Mouse (Mus musculus) ES-Bruce4 (cell line): ENCODE measurements around the gene Trim39.

ENCODE experiments used
- CTCF ChIP-seq: IDR thresholded peaks from one replicate; pipeline ENCODE4 v1.8.1; 2011; ENCODE audit warnings: low read depth, low read length
- POLR2A ChIP-seq: IDR thresholded peaks from one replicate; pipeline ENCODE4 v1.8.1; 2011; ENCODE audit warnings: low read length; ENCODE audit not compliant: insufficient read depth

DNA sequence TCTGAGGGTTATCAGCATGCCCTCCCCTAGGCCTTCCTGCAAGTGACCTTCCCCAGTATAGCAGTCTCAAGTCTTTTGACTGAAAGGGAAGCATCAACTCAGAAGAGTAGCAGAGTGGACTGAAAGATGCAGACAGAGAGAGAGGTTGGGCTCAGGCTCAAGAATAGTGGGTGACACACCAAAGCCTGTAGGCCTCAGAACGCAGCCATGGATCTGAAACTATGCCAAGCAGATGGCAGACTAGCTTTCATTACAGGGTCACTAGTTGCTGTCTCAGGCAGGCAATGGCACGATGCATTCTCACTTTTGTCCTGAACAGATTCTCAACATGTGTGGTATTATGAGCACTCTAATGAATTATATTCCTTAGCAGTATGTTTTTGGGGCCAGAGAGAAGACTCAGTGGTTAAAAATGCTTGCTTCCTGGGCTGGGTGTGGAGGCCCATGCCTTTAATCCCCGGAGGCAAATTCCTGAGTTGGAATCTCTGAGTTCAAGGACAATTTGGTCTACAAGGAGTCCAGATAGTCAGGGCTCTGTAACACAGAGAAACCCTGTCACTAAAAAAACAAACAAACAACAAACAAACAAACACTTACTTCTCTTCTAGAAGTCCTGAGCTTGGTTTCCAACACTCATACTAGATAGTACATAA is 7.6 kb downstream of the Trim39 start:
- TF ChIP-seq POLR2A = no peak
- TF ChIP-seq CTCF = no peak
